Mouse (Mus musculus) forebrain, embryonic 16.5 days (tissue): ENCODE data around the gene Isy1. TPM values are rescaled to one million over a fixed set of nuclear protein-coding genes. Genes with fewer than 3 reads are reported as not detected.

Experiments used
- ATAC-seq: fragments of 200-750 bp; cut with Nextera tagmentation; 2 replicates; pipeline ENCODE4 v1.8.0; 2017; ENCODE audit warnings: mild to moderate bottlenecking, moderate library complexity
- H3K27ac ChIP-seq: fragments of 300-500 bp; sonication (generic); 2 replicates; pipeline ENCODE4 v1.5.1; 2014; ENCODE audit warnings: low read length, control low read depth
- H3K27me3 ChIP-seq: fragments of 300-500 bp; sonication (generic); replicated peaks from 2 replicates; pipeline ENCODE4 v1.6.1; 2014; ENCODE audit warnings: low read length; ENCODE audit not compliant: control insufficient read depth, insufficient read depth
- H3K36me3 ChIP-seq: fragments of 300-500 bp; sonication (generic); 2 replicates; pipeline ENCODE4 v1.6.1; 2014; ENCODE audit not compliant: control insufficient read depth, insufficient read depth
- H3K4me1 ChIP-seq: fragments of 300-500 bp; sonication (generic); replicated peaks from 2 replicates; pipeline ENCODE4 v1.6.1; 2014; ENCODE audit warnings: low read length; ENCODE audit not compliant: control insufficient read depth, insufficient read depth
- H3K4me2 ChIP-seq: fragments of 300-500 bp; sonication (generic); 2 replicates; pipeline ENCODE4 v1.6.1; 2014; ENCODE audit warnings: mild to moderate bottlenecking, low read length, control low read depth
- H3K4me3 ChIP-seq: fragments of 300-500 bp; sonication (generic); replicated peaks from 2 replicates; pipeline ENCODE4 v1.5.1; 2014; ENCODE audit warnings: mild to moderate bottlenecking, low read length, control low read depth
- H3K9ac ChIP-seq: fragments of 300-500 bp; sonication (generic); replicated peaks from 2 replicates; pipeline ENCODE4 v1.6.1; 2014; ENCODE audit warnings: low read depth, low read length, control low read depth
- H3K9me3 ChIP-seq: fragments of 300-500 bp; sonication (generic); 2 replicates; pipeline ENCODE4 v1.6.1; 2016; ENCODE audit warnings: low read length; ENCODE audit not compliant: control insufficient read depth
- WGBS: fragments of 180-500 bp; shearing (Covaris S2); extraction: QIAGEN DNeasy Blood & Tissue Kit; methylation state at CpG from one replicate; pipeline ENCODE4 v1.1.7; 2014; 5-methylcytosine and 5-hydroxymethylcytosine counted together
- polyA plus RNA-seq: library from polyadenylated mRNA; unstranded; fragments of >200 nt; fragmentation: Nextera tagmentation; extraction: Ambion mirVana; gene quantifications from 2 replicates; pipeline ENCODE4 v1.2.1, GENCODE M21; 2015

The Isy1 gene
- polyA plus RNA-seq: 28.2 and 30.2 TPM in 2 replicates

DNA sequence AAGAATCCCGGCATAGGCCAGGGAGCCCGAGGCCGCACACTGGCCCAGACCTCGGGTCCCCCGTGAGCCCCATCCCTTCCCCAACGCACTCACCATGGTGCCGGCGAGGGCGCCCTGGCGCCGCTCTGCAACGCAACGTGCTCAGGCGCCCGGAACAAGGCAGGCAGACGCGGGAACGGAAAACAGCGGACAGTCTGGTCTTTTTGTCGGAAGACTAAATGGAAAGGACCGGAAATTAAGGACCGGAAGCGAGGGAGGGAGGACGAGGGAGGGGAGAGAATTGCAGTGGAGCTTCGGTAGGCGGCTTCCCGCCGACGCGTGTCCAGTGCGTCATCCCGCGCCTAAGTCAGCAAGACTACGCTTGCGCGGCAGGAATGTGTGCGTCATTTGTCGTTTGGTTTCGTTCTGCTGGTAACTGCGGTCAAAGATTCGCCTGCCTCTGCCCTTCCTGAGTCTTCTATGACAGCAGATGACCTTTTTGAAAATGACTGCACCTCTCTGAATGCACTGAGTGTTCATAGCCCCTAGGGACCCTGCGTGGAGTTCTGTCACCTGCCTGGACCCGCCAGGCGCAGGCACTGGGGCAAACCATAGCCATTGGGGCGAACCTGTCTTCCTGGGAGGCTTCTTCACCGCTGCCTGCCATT is at the start of gene Isy1:
TSS of gene Isy1 (minus strand) at position 248 of the 647 bp plus-strand sequence.
- Histone ChIP-seq H3K36me3 (peaks cover 19% of the 10 kb centered on the region), H3K9me3 (no peaks in the 10 kb centered on the region), H3K27ac (peak within 1 kb of the TSS; percentile 94), H3K9ac (peak within 1 kb of the TSS; percentile 74), H3K4me3 (peak within 1 kb of the TSS; percentile 50), H3K4me2 (peak within 1 kb of the TSS; percentile 89), H3K27me3 (no peaks in the 10 kb centered on the region), H3K4me1 (peaks cover 18% of the 10 kb centered on the region)
- peak; percentile 98 for ATAC-seq
- under 1% methylated on average over 46 of the region's 46 CpGs for WGBS

DNA sequence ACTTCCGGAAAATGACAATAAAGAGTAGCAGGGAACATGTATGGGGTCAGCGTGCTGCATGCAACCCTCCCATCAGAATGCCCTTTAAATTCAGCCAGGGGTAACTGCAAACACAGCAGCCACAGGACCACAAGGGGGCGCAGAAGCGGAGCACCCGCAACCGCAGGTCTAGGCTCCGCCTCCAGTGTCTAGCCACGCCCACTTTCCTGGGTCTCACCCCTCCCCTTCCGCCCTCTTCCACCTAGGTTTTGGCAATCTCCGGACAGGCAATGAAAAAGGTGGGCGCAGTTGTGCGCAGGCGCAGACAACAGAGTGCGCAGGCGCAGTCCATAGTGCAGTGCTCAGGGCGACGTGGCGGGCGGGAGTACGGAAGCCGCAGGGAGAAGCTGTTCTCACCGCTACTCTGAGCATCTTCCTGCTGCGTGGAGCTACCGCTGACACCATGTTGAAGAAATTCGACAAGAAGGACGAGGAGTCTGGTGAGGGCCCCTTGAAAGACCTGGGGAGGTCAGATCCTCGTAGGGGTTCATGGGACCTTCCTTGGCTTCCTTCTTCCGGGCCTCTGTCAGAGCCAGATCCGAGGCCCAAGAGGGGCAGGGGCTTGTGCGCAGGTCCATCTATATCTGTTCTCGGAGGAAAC is 49.1 kb upstream of the Isy1 start, which contains the start of gene Copg1:
TSS of gene Copg1 (plus strand) at position 221 of the 640 bp plus-strand sequence.
- H3K4me2 ChIP-seq: peak within 1 kb of the TSS; percentile 92
- H3K9me3 ChIP-seq: no peaks in the 10 kb centered on the region
- H3K9ac ChIP-seq: peak within 1 kb of the TSS; percentile 87
- WGBS: under 1% methylated on average over 31 of the region's 31 CpGs
- H3K4me1 ChIP-seq: peaks cover 12% of the 10 kb centered on the region
- peak; percentile 94 for ATAC-seq
- H3K27ac ChIP-seq: peak within 1 kb of the TSS; percentile 80
- peak within 1 kb of the TSS; percentile 84 for H3K4me3 ChIP-seq
- peaks cover 6% of the 10 kb centered on the region; the same call in 1 of the 2 replicates for H3K36me3 ChIP-seq
- H3K27me3 ChIP-seq: no peaks in the 10 kb centered on the region

- 92% methylated on average over 1 of the region's 1 CpGs for WGBS
Observed at GRCm38 (mm10) chr6:87886721-87887120, 48.1 kb upstream of the Isy1 start.

DNA sequence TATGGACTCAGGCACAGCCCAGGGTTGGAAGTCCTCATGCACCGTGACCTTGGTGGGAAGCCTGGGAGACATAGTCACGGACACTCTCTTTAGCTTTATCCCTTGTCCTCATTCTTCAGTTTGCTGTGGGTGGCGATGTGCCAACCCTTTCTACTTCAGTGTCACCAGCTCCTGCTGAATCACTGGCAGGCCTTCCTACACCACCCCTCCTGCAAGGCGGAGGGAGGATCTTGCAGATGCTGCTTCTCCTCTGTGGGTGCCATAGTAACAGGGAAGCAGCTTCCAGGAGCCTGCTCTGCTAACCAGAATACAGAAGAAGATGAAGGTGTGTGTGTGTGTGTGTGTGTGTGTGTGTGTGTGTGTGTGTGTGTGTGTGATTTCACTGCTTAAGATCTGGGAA is 44.2 kb upstream of the Isy1 start:
- Histone ChIP-seq H3K36me3 (no peaks in the 10 kb centered on the region), H3K27ac (no peak overlapping the region), H3K4me1 (peaks cover 3% of the 10 kb centered on the region; the same call in 1 of the 2 replicates), H3K9ac (no peak overlapping the region), H3K27me3 (no peaks in the 10 kb centered on the region), H3K4me3 (no peak overlapping the region), H3K4me2 (no peak overlapping the region), H3K9me3 (no peaks in the 10 kb centered on the region)
- ATAC-seq: peak; percentile 61
- 58% methylated on average over 4 of the region's 4 CpGs for WGBS

More at GRCm38 (mm10) chr6:87886721-87887120, 48.1 kb upstream of the Isy1 start:
- H3K9ac ChIP-seq: no peak overlapping the region
- no peak overlapping the region for H3K4me2 ChIP-seq
- peaks cover 12% of the 10 kb centered on the region for H3K4me1 ChIP-seq
- no peaks in the 10 kb centered on the region for H3K27me3 ChIP-seq
- no peaks in the 10 kb centered on the region for H3K9me3 ChIP-seq
- no peak overlapping the region for H3K27ac ChIP-seq
- H3K4me3 ChIP-seq: no peak overlapping the region
- peaks cover 6% of the 10 kb centered on the region; the same call in 1 of the 2 replicates for H3K36me3 ChIP-seq
- ATAC-seq: no peak

DNA sequence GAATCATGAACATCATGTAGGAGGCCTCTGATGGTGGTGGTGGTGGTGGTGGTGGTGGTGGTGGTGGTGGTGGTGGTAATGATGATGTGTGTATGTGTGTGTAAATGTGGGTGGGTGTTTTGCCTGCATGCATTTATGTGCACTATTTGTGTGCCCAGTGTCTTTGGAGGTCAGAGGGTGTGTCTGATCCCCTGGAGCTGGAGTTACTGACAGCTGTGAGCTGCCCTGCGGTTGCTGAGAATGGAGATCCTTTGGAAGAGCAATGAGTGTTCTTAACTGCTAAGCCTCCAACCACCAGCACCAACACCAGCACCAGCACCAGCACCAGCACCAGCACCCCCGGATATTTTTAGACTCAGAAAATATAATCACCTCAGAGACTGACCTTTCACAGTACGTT is 43.6 kb upstream of the Isy1 start:
- H3K27me3 ChIP-seq: no peaks in the 10 kb centered on the region
- no peak overlapping the region for H3K27ac ChIP-seq
- H3K4me2 ChIP-seq: no peak overlapping the region
- H3K9me3 ChIP-seq: no peaks in the 10 kb centered on the region
- H3K4me1 ChIP-seq: peaks cover under 1% of the 10 kb centered on the region; the same call in 1 of the 2 replicates
- no peak for ATAC-seq
- no peak overlapping the region for H3K9ac ChIP-seq
- WGBS: 83% methylated on average over 3 of the region's 3 CpGs
- no peak overlapping the region for H3K4me3 ChIP-seq
- no peaks in the 10 kb centered on the region for H3K36me3 ChIP-seq

GRCm38 (mm10) chr6:87879628-87880027 is 41.0 kb upstream of the Isy1 start:
- no peak overlapping the region for H3K9ac ChIP-seq
- H3K9me3 ChIP-seq: no peaks in the 10 kb centered on the region
- no peak for ATAC-seq
- 71% methylated on average over 3 of the region's 3 CpGs for WGBS
- H3K27ac ChIP-seq: no peak overlapping the region
- H3K27me3 ChIP-seq: no peaks in the 10 kb centered on the region
- no peak overlapping the region for H3K4me2 ChIP-seq
- H3K36me3 ChIP-seq: no peaks in the 10 kb centered on the region
- H3K4me3 ChIP-seq: no peak overlapping the region
- no peaks in the 10 kb centered on the region for H3K4me1 ChIP-seq

DNA sequence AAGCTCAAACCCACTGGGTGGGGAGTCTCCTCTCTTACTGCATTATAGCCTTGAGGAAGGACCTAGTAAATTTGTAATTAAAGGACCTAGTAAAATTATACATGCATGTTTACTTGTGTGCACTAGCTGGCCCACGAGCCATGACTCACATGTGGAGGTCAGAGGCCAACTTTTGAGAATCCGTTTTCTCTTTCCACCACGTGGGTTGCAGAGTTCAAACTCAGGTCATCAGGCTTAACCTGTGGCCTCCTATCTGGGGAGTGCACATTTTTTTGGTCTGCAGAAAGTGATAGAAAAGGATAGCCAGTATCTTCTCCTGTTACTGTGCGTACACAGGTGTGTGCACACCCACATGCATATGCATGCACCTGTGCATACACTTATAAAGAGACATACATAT is 40.4 kb upstream of the Isy1 start:
- no peak for ATAC-seq
- no peak overlapping the region for H3K4me2 ChIP-seq
- WGBS: 69% methylated on average over 4 of the region's 4 CpGs

DNA sequence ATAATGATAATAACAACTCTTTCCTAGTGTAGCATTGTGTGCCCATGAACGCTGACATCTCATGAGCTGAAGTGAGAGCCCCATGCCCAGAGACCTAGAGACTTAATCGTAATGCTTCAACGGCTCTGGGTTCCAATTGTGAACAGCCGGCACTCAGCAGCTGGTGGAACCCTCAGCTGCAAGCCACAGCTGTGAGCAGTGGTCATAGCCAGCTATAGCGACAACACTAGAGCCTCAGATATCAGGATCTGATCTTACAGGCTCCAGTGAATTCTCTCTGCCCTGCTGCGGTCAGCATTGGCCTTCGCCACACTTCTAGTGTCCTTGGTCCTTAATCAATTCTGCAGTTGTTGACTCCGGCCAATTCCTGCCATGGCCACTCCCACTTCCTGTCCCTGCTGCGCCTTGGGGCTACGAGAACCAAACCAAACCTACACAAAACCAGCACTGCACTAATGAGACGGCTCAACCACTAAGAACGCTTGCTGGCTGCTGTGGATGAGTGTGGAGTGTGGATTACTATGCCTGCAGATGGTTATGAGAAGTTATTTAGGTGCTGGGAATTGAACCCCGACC is 37.6 kb upstream of the Isy1 start:
- Histone ChIP-seq H3K4me2 (no peak overlapping the region), H3K4me1 (no peaks in the 10 kb centered on the region), H3K27me3 (no peaks in the 10 kb centered on the region), H3K9ac (no peak overlapping the region), H3K4me3 (no peak overlapping the region), H3K27ac (no peak overlapping the region), H3K9me3 (no peaks in the 10 kb centered on the region), H3K36me3 (no peaks in the 10 kb centered on the region)
- 83% methylated on average over 13 of the region's 13 CpGs for WGBS
- no peak for ATAC-seq

More for the DNA sequence above, 40.4 kb upstream of the Isy1 start:
- Histone ChIP-seq H3K27ac (no peak overlapping the region), H3K27me3 (no peaks in the 10 kb centered on the region), H3K4me3 (no peak overlapping the region), H3K4me1 (no peaks in the 10 kb centered on the region), H3K9ac (no peak overlapping the region), H3K9me3 (no peaks in the 10 kb centered on the region), H3K36me3 (no peaks in the 10 kb centered on the region)

DNA sequence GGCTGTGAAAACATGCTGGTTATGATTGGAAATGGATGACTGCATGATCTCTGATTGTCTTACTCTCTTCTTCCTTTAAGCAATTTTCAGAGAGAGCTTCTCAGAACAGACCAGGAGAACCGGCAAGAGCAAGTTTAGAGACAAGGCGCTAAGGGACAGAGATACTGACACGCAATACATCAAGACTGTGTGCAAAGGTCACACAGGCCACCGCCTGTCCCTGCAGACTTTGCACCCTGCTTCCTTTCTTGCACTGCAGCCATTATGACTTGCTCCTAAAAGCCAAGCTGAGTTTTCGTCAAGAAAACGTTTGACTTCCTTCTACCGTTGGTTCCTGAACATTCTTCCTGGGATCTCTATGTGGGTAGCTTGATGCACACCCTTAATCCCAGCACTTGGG is 37.0 kb upstream of the Isy1 start:
- no peak for ATAC-seq
- WGBS: 89% methylated on average over 7 of the region's 7 CpGs

More for the DNA sequence above, 37.0 kb upstream of the Isy1 start:
- Histone ChIP-seq H3K4me1 (no peaks in the 10 kb centered on the region), H3K4me2 (no peak overlapping the region), H3K36me3 (no peaks in the 10 kb centered on the region), H3K27ac (no peak overlapping the region), H3K27me3 (no peaks in the 10 kb centered on the region), H3K9me3 (no peaks in the 10 kb centered on the region), H3K9ac (no peak overlapping the region), H3K4me3 (no peak overlapping the region)
